Mouse (Mus musculus): Measurements from ENCODE around the gene Plekhm2. TPM values are rescaled to one million over a fixed set of nuclear protein-coding genes. Genes with fewer than 3 reads are reported as not detected.
A peak's percentile ranks its signal among the peaks of the same experiment; 100 is the strongest.

The Plekhm2 gene
- polyA plus RNA-seq, 1 experiment from 2014 or later = 7.1 TPM

GRCm38 (mm10) chr4:141682706-141683230 lies 18.1 kb upstream of the Plekhm2 start:
- WGBS = 51% methylated on average over 12 of the region's 12 CpGs
- Histone ChIP-seq H3K4me3 (no peak overlapping the region), H3K9me3 (replicated peaks) (no peaks in the 10 kb centered on the region), H3K4me2 (no peak overlapping the region), H3K27ac (peak overlapping the region; percentile 47; the same call in 1 of the 2 replicates), H3K4me1 (replicated peaks) (peaks cover 30% of the 10 kb centered on the region), H3K27me3 (no peaks in the 10 kb centered on the region), H3K36me3 (peaks cover 32% of the 10 kb centered on the region), H3K9ac (no peak overlapping the region)
- ATAC-seq (replicated peaks; ENCODE audit: insufficient number of reproducible peaks, insufficient read depth, low FRiP score, low read depth) = no peak

- Histone ChIP-seq H3K4me2 (no peak overlapping the region), H3K4me1 (replicated peaks) (peaks cover 30% of the 10 kb centered on the region), H3K9me3 (replicated peaks) (no peaks in the 10 kb centered on the region), H3K4me3 (no peak overlapping the region), H3K9ac (no peak overlapping the region; the same call in 1 of the 2 replicates), H3K36me3 (peaks cover 33% of the 10 kb centered on the region), H3K27ac (no peak overlapping the region), H3K27me3 (no peaks in the 10 kb centered on the region)
- 43% methylated on average over 7 of the region's 7 CpGs for WGBS
- ATAC-seq (replicated peaks; ENCODE audit: insufficient number of reproducible peaks, insufficient read depth, low FRiP score, low read depth) = no peak
Observed at GRCm38 (mm10) chr4:141681767-141682166, 17.1 kb upstream of the Plekhm2 start.

- WGBS = 35% methylated on average over 12 of the region's 12 CpGs
Observed at GRCm38 (mm10) chr4:141680892-141681291, 16.2 kb upstream of the Plekhm2 start.

GRCm38 (mm10) chr4:141679016-141679415 lies 14.3 kb upstream of the Plekhm2 start:
- Histone ChIP-seq H3K27me3 (no peaks in the 10 kb centered on the region), H3K4me1 (replicated peaks) (peaks cover 30% of the 10 kb centered on the region), H3K4me2 (no peak overlapping the region), H3K4me3 (no peak overlapping the region), H3K27ac (no peak overlapping the region), H3K36me3 (peaks cover 11% of the 10 kb centered on the region; the same call in 1 of the 2 replicates), H3K9ac (no peak overlapping the region), H3K9me3 (replicated peaks) (no peaks in the 10 kb centered on the region)
- WGBS = 85% methylated on average over 2 of the region's 2 CpGs
- no peak for ATAC-seq (replicated peaks; ENCODE audit: insufficient number of reproducible peaks, insufficient read depth, low FRiP score, low read depth)

More at GRCm38 (mm10) chr4:141680892-141681291, 16.2 kb upstream of the Plekhm2 start:
- no peak overlapping the region for H3K9ac ChIP-seq
- peaks cover 30% of the 10 kb centered on the region for H3K36me3 ChIP-seq
- peaks cover 30% of the 10 kb centered on the region for H3K4me1 ChIP-seq (replicated peaks)
- H3K9me3 ChIP-seq (replicated peaks) = no peaks in the 10 kb centered on the region
- H3K4me3 ChIP-seq = no peak overlapping the region
- H3K27me3 ChIP-seq = no peaks in the 10 kb centered on the region
- no peak for ATAC-seq (replicated peaks; ENCODE audit: insufficient number of reproducible peaks, insufficient read depth, low FRiP score, low read depth)
- H3K27ac ChIP-seq = peak overlapping the region; percentile 5; the same call in 1 of the 2 replicates
- no peak overlapping the region for H3K4me2 ChIP-seq

- H3K4me2 ChIP-seq = no peak overlapping the region
- WGBS = 68% methylated on average over 5 of the region's 5 CpGs
- no peak overlapping the region for H3K9ac ChIP-seq
- H3K4me3 ChIP-seq = no peak overlapping the region
- no peak overlapping the region for H3K27ac ChIP-seq
- H3K36me3 ChIP-seq = 0 out of 2 replicates have a peak, but pooled peaks cover 6% of the 10 kb centered on the region
- no peak for ATAC-seq (replicated peaks; ENCODE audit: insufficient number of reproducible peaks, insufficient read depth, low FRiP score, low read depth)
- no peaks in the 10 kb centered on the region for H3K27me3 ChIP-seq
- H3K9me3 ChIP-seq (replicated peaks) = no peaks in the 10 kb centered on the region
- H3K4me1 ChIP-seq (replicated peaks) = peaks cover 8% of the 10 kb centered on the region
Observed at GRCm38 (mm10) chr4:141676462-141676979, 11.8 kb upstream of the Plekhm2 start.

- Histone ChIP-seq H3K4me3 (no peak overlapping the region), H3K4me2 (no peak overlapping the region), H3K27me3 (no peaks in the 10 kb centered on the region), H3K9me3 (replicated peaks) (no peaks in the 10 kb centered on the region), H3K9ac (no peak overlapping the region), H3K4me1 (replicated peaks) (no peaks in the 10 kb centered on the region), H3K27ac (no peak overlapping the region), H3K36me3 (0 out of 2 replicates have a peak, but pooled peaks cover 4% of the 10 kb centered on the region)
- WGBS = 76% methylated on average over 13 of the region's 13 CpGs
- no peak for ATAC-seq (replicated peaks; ENCODE audit: insufficient number of reproducible peaks, insufficient read depth, low FRiP score, low read depth)
Observed at GRCm38 (mm10) chr4:141672325-141672724, 7.6 kb upstream of the Plekhm2 start.

GRCm38 (mm10) chr4:141671389-141671788 lies 6.7 kb upstream of the Plekhm2 start:
- H3K4me3 ChIP-seq = no peak overlapping the region
- 72% methylated on average over 4 of the region's 4 CpGs for WGBS
- no peaks in the 10 kb centered on the region for H3K36me3 ChIP-seq
- no peak overlapping the region for H3K27ac ChIP-seq
- no peak overlapping the region for H3K4me2 ChIP-seq
- H3K9me3 ChIP-seq (replicated peaks) = no peaks in the 10 kb centered on the region
- H3K27me3 ChIP-seq = no peaks in the 10 kb centered on the region
- H3K4me1 ChIP-seq (replicated peaks) = no peaks in the 10 kb centered on the region
- no peak for ATAC-seq (replicated peaks; ENCODE audit: insufficient number of reproducible peaks, insufficient read depth, low FRiP score, low read depth)
- H3K9ac ChIP-seq = no peak overlapping the region

GRCm38 (mm10) chr4:141669898-141670712 lies 5.4 kb upstream of the Plekhm2 start:
- ATAC-seq (replicated peaks; ENCODE audit: insufficient number of reproducible peaks, insufficient read depth, low FRiP score, low read depth) = no peak
- Histone ChIP-seq H3K4me2 (no peak overlapping the region), H3K4me1 (replicated peaks) (no peaks in the 10 kb centered on the region), H3K36me3 (no peaks in the 10 kb centered on the region), H3K27ac (no peak overlapping the region), H3K27me3 (no peaks in the 10 kb centered on the region), H3K4me3 (no peak overlapping the region), H3K9ac (no peak overlapping the region), H3K9me3 (replicated peaks) (no peaks in the 10 kb centered on the region)
- 81% methylated on average over 18 of the region's 18 CpGs for WGBS

GRCm38 (mm10) chr4:141664011-141664745 lies 521 bp downstream of the Plekhm2 start:
- no peaks in the 10 kb centered on the region for H3K27me3 ChIP-seq
- peak overlapping the region; percentile 92 for H3K9ac ChIP-seq
- peaks cover 23% of the 10 kb centered on the region for H3K4me1 ChIP-seq (replicated peaks)
- ATAC-seq (replicated peaks; ENCODE audit: insufficient number of reproducible peaks, insufficient read depth, low FRiP score, low read depth) = peak; percentile 90
- H3K27ac ChIP-seq = peak overlapping the region; percentile 81
- H3K4me2 ChIP-seq = peak overlapping the region; percentile 85
- H3K4me3 ChIP-seq = peak overlapping the region; percentile 62
- 1% methylated on average over 55 of the region's 60 CpGs for WGBS
- H3K36me3 ChIP-seq = peaks cover 20% of the 10 kb centered on the region
- no peaks in the 10 kb centered on the region for H3K9me3 ChIP-seq (replicated peaks)

- ATAC-seq (replicated peaks; ENCODE audit: insufficient number of reproducible peaks, insufficient read depth, low FRiP score, low read depth) = peak; percentile 38
- Histone ChIP-seq H3K27ac (peak overlapping the region; percentile 81), H3K9me3 (replicated peaks) (no peaks in the 10 kb centered on the region), H3K27me3 (no peaks in the 10 kb centered on the region), H3K4me2 (peak overlapping the region; percentile 85), H3K4me3 (peak overlapping the region; percentile 62), H3K9ac (peak overlapping the region; percentile 92), H3K36me3 (peaks cover 20% of the 10 kb centered on the region), H3K4me1 (replicated peaks) (peaks cover 30% of the 10 kb centered on the region)
- WGBS = 3% methylated on average over 45 of the region's 47 CpGs
Observed at GRCm38 (mm10) chr4:141663122-141663931, 1.4 kb downstream of the Plekhm2 start.

Data from heart, embryonic 15.5 days (tissue).